Comparison of ENCODE assay signal across 8 mouse cellular contexts in genomic region chr8:94532525-94532872, GRCm38 (mm10). TPM values are rescaled to one million over a fixed set of nuclear protein-coding genes. Genes with fewer than 3 reads are reported as not detected.
A peak's percentile ranks its signal among the peaks of the same experiment; 100 is the strongest.
DNase-seq lines count a peak whose midpoint lies in the region; ATAC-seq and TF ChIP-seq lines count a peak whose summit lies in the region.

No protein-coding gene starts in this region.

- H3K27me3 ChIP-seq in kidney, postnatal 0 days (ENCODE audit: insufficient read depth, low read length): no peaks in the 10 kb centered on the region
- H3K27me3 ChIP-seq in embryonic facial prominence, embryonic 11.5 days (ENCODE audit: control insufficient read depth, insufficient read depth, low read length): peaks cover 16% of the 10 kb centered on the region
- no peaks in the 10 kb centered on the region for H3K27me3 ChIP-seq in hindbrain, postnatal 0 days (ENCODE audit: insufficient read depth, low read length)
- H3K27me3 ChIP-seq in midbrain, postnatal 0 days (ENCODE audit: insufficient read depth, low read length): 0 out of 2 replicates have a peak, but pooled peaks cover 7% of the 10 kb centered on the region

- peak overlapping the region; percentile 66 for H3K9ac ChIP-seq in kidney, postnatal 0 days (ENCODE audit: low read depth, low read length)
- peak overlapping the region; percentile 79 for H3K9ac ChIP-seq in embryonic facial prominence, embryonic 11.5 days (replicated peaks; ENCODE audit: low read length)
- H3K9ac ChIP-seq in hindbrain, postnatal 0 days (replicated peaks; ENCODE audit: low read length): peak overlapping the region; percentile 72
- H3K9ac ChIP-seq in midbrain, postnatal 0 days (replicated peaks; ENCODE audit: low read length, poor library complexity, severe bottlenecking): peak overlapping the region; percentile 79

- H3K27ac ChIP-seq in kidney, postnatal 0 days: no peak overlapping the region
- no peak overlapping the region for H3K27ac ChIP-seq in embryonic facial prominence, embryonic 11.5 days (replicated peaks; ENCODE audit: low read depth, low read length)
- peak overlapping the region; percentile 68; the same call in 1 of the 2 replicates for H3K27ac ChIP-seq in hindbrain, postnatal 0 days
- H3K27ac ChIP-seq in midbrain, postnatal 0 days (ENCODE audit: low read depth, low read length): peak overlapping the region; percentile 63

- no peak for TF ChIP-seq CTCF in kidney, postnatal 0 days (IDR thresholded peaks at IDR 0.05; ENCODE audit: low read depth)
- no peak for TF ChIP-seq CTCF in hindbrain, postnatal 0 days (IDR thresholded peaks at IDR 0.05; ENCODE audit: low read depth)
- TF ChIP-seq CTCF in midbrain, postnatal 0 days (IDR thresholded peaks at IDR 0.05): no peak

- peak overlapping the region; percentile 69 for H3K4me3 ChIP-seq in kidney, postnatal 0 days (replicated peaks; ENCODE audit: low read depth, low read length)
- peak overlapping the region; percentile 59 for H3K4me3 ChIP-seq in embryonic facial prominence, embryonic 11.5 days (ENCODE audit: low read depth, low read length)
- peak overlapping the region; percentile 63 for H3K4me3 ChIP-seq in hindbrain, postnatal 0 days (ENCODE audit: low read length)
- H3K4me3 ChIP-seq in midbrain, postnatal 0 days (ENCODE audit: low read depth, low read length): peak overlapping the region; percentile 68

- H3K9me3 ChIP-seq in kidney, postnatal 0 days (replicated peaks; ENCODE audit: low read length): no peaks in the 10 kb centered on the region
- H3K9me3 ChIP-seq in embryonic facial prominence, embryonic 11.5 days (replicated peaks; ENCODE audit: control insufficient read depth, low read length): no peaks in the 10 kb centered on the region
- H3K9me3 ChIP-seq in hindbrain, postnatal 0 days (ENCODE audit: low read length): no peaks in the 10 kb centered on the region
- H3K9me3 ChIP-seq in midbrain, postnatal 0 days (ENCODE audit: low read length): no peaks in the 10 kb centered on the region

- under 1% methylated on average over 34 of the region's 34 CpGs for WGBS in kidney, postnatal 0 days
- under 1% methylated on average over 31 of the region's 34 CpGs for WGBS in embryonic facial prominence, embryonic 11.5 days
- under 1% methylated on average over 31 of the region's 34 CpGs for WGBS in hindbrain, postnatal 0 days
- WGBS in midbrain, postnatal 0 days: under 1% methylated on average over 32 of the region's 34 CpGs

- ATAC-seq in kidney, postnatal 0 days (replicated peaks; ENCODE audit: low FRiP score, low read depth): no peak
- ATAC-seq in embryonic facial prominence, embryonic 11.5 days (replicated peaks; ENCODE audit: insufficient number of reproducible peaks, low FRiP score, low TSS enrichment, low read depth): peak; percentile 37; the same call in 1 of the 2 replicates
- no peak for ATAC-seq in hindbrain, postnatal 0 days
- ATAC-seq in midbrain, postnatal 0 days (ENCODE audit: low FRiP score): no peak
- no peak for ATAC-seq in megakaryocyte-erythroid progenitor cell, adult 5-6 weeks (replicated peaks; ENCODE audit: low FRiP score, low TSS enrichment, poor library complexity, severe bottlenecking)

- H3K36me3 ChIP-seq in kidney, postnatal 0 days (ENCODE audit: insufficient read depth, low read length): no peaks in the 10 kb centered on the region
- no peaks in the 10 kb centered on the region for H3K36me3 ChIP-seq in embryonic facial prominence, embryonic 11.5 days (replicated peaks; ENCODE audit: control insufficient read depth, insufficient read depth, low read depth, low read length)
- H3K36me3 ChIP-seq in hindbrain, postnatal 0 days (ENCODE audit: insufficient read depth, low read length): no peaks in the 10 kb centered on the region
- no peaks in the 10 kb centered on the region for H3K36me3 ChIP-seq in midbrain, postnatal 0 days (ENCODE audit: insufficient read depth, low read length)

- H3K4me2 ChIP-seq in kidney, postnatal 0 days (ENCODE audit: low read length): peak overlapping the region; percentile 98
- peak overlapping the region; percentile 95 for H3K4me2 ChIP-seq in embryonic facial prominence, embryonic 11.5 days (ENCODE audit: low read depth, low read length)
- peak overlapping the region; percentile 96 for H3K4me2 ChIP-seq in hindbrain, postnatal 0 days (ENCODE audit: low read depth, low read length)
- H3K4me2 ChIP-seq in midbrain, postnatal 0 days (ENCODE audit: low read depth, low read length, poor library complexity, severe bottlenecking): peak overlapping the region; percentile 98

- H3K4me1 ChIP-seq in kidney, postnatal 0 days (replicated peaks; ENCODE audit: insufficient read depth, low read length): peaks cover 4% of the 10 kb centered on the region
- no peaks in the 10 kb centered on the region for H3K4me1 ChIP-seq in embryonic facial prominence, embryonic 11.5 days (ENCODE audit: control insufficient read depth, insufficient read depth, low read length)
- H3K4me1 ChIP-seq in hindbrain, postnatal 0 days (ENCODE audit: insufficient read depth, low read length): peaks cover 23% of the 10 kb centered on the region
- H3K4me1 ChIP-seq in midbrain, postnatal 0 days (ENCODE audit: insufficient read depth, low read length): no peaks in the 10 kb centered on the region; the same call in 1 of the 2 replicates

- no peak for DNase-seq in kidney, postnatal 0 days (ENCODE audit: low spot score)
- no peak for DNase-seq in kidney, adult 9 months
- DNase-seq in embryonic facial prominence, embryonic 11.5 days (ENCODE audit: low spot score): no peak
- no peak for DNase-seq in hindbrain, postnatal 0 days (ENCODE audit: low spot score)
- DNase-seq in midbrain, postnatal 0 days (ENCODE audit: low spot score): no peak
- DNase-seq in cerebellum, postnatal 4 days (ENCODE audit: low spot score in 2 of 2): no peak
- DNase-seq in lung, postnatal 14 days: no peak

RNA-seq across cellular contexts. Expression of gene Cpne2, which starts 0.3 kb away (rescaled TPM):
- 11.4 and 12.9 TPM in 2 replicates for polyA plus RNA-seq in kidney, postnatal 0 days (2015; fragmentation: Nextera tagmentation; extraction: Ambion mirVana)
- polyA plus RNA-seq in embryonic facial prominence, embryonic 11.5 days (2014; fragmentation: Nextera tagmentation; extraction: Ambion mirVana): 6.9 and 8.8 TPM in 2 replicates
- total RNA-seq in hindbrain, postnatal 0 days (2014; rRNA removed): 45.5 and 57.8 TPM in 2 replicates
- polyA plus RNA-seq in hindbrain, postnatal 0 days (2015; fragmentation: Nextera tagmentation; extraction: Ambion mirVana): 33.6 and 39.3 TPM in 2 replicates
- total RNA-seq in midbrain, postnatal 0 days (2014; rRNA removed): 42.4 and 46.3 TPM in 2 replicates
- polyA plus RNA-seq in midbrain, postnatal 0 days (2015; fragmentation: Nextera tagmentation; extraction: Ambion mirVana): 34.3 and 43.3 TPM in 2 replicates
- total RNA-seq in megakaryocyte-erythroid progenitor cell, adult 5-6 weeks (2014; fragmentation: Nextera tagmentation): 111 and 116 TPM in 2 replicates
- 78.7 and 81.7 TPM in 2 replicates for total RNA-seq in megakaryocyte-erythroid progenitor cell, adult 5-6 weeks (2017)

Comparison
In these comparisons a context has a peak if more than half of its experiments do, and no peak if none do; other contexts are left out.
1. H3K27ac ChIP-seq: peak in hindbrain, postnatal 0 days (single experiment) and midbrain, postnatal 0 days (single experiment); none in kidney, postnatal 0 days (single experiment) and embryonic facial prominence, embryonic 11.5 days (single experiment).
2. Peak in every context shown above with its lines, with median percentiles within 50 percentile points of each other: H3K4me2 ChIP-seq, H3K4me3 ChIP-seq and H3K9ac ChIP-seq.